Mouse (Mus musculus) natural killer cell, adult 2 months (primary cell): ENCODE data around the gene Zbtb25.

ENCODE experiments used
- DNase-seq, 2 experiments: peaks; one replicate each; pipeline ENCODE4 v3.0.0; 2022; ENCODE audit warnings: low spot score in 2 of 2

Gene Zbtb25

DNA sequence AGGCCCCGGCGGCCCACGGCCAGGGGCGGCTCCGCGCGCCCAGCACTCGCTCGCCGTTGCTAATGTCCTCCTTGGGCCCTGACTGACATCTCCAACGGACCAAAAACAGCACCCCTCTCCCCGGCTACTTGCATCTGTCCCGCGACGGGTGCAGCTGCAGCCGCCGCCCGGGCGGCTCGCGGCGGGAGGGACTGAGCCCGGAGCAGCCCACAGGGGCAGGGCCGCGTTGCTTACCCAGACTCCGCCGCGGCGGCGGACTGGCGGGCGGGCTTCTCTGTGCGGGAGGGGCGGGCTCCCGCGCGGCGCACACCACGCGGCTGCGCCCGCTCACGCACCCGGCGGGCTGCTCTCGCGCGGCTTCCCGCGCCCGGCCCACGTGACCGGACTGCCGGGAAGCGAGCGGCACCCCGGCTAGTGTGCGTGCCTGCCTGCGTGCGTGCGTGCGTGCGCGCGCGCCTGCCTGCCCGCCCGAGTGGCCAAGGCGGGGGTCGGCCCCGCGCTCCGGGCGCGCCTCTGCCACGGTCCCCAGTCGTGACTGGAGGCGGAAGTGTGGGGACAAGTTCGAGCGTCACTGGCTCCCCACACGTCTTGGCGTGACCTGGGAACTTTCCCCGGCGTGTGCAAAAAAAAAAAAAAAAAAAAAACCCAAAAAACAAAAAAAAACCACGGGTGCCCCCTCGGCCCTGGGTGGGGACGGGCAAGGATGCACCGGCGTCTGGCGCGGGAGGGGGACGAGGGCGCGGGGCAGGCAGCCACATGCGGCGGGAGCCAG is at the start of gene Zbtb25:
TSS of gene Zbtb25 (minus strand) at position 397 of the 772 bp plus-strand sequence.
- DNase-seq = peak; percentile 87 to 90

DNA sequence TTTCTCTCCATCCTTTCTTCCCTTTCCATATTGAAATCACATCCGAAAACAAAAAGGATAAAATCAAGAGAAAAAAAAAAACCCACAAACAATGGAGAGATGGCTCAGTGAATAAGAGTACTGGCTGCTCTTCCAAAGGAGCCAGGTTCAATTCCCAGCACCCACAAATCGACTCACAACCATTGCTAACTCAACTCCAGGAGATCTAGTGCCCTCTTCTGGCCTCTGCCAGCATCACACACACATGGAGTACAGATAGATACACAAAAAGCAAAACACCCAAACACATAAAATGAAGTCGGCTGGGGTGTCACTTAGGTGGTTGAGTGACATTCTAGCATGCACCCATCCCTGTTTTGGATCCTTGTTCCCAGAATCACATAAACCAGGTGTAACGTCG is 48.9 kb upstream of the Zbtb25 start:
- DNase-seq = no peak

DNA sequence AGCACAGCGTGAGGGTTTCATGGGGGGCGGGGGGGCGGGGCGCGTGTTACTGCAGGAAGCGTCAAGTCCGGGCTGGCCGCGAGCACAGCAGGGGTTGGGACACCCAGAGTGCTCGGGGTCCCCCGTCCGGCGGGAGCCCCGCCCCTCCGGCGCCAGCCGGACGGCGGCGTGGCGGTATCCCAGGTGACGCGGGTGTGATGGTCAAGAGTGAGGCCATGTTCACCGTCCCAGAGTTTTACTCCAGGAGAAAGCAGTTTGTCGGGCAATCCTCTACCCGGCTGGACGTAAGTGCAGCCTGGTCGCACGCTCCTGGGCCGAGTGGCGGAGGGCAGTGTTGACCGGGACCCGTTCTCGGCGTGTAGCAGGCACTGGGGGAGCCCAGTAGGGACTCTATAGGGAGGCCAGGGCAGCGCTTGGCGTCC is 48.0 kb upstream of the Zbtb25 start, which contains the start of gene Ppp1r36:
TSS of gene Ppp1r36 (plus strand) at position 106 of the 422 bp plus-strand sequence.
- DNase-seq = peak; percentile 3

DNA sequence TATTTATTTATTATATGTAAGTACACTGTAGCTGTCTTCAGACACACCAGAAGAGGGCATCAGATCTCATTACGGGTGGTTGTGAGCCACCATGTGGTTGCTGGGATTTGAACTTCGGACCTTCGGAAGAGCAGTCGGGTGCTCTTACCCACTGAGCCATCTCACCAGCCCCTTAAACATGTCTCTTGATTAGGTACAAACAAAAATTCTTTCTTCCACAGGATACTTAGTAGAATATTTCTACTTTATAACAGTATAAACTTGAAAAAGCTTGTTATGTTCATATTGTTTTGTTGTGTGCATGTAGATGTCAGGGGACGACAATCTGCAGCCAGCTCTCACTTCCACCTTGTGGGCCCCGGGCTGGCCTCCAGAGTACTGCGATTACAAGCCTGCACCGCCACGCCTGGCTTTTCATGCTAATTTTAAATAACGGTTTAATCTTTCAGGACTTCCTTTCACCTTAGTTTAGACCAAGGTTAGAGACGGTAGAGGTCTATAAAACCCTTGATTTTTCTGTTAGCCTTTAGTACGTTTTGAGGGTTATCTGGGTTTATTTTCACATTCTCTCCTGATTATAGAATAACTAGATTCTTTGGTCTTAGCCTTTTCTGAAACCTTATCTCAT is 46.1 kb upstream of the Zbtb25 start:
- DNase-seq = peak in 1 of 2 experiments; percentile 18

DNA sequence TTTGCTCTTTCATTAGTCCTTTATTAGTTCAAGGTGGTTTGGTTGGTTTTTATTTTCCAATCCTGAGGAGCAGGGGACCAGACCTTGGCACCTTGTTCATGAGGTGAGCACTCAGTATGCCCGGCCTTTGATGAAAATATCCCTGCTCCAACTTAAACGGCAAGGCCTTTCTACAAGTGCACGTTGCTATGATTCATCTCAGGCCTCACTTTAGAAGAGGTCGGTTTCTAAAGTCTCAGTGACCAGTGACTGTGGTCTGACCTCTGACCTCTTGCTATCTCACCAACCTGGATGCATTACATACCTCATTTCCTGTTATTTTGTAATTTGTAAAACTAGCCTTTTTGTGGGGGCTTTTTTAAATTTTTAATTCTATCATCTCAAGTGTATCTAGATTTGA is 39.8 kb upstream of the Zbtb25 start:
- no peak for DNase-seq

DNA sequence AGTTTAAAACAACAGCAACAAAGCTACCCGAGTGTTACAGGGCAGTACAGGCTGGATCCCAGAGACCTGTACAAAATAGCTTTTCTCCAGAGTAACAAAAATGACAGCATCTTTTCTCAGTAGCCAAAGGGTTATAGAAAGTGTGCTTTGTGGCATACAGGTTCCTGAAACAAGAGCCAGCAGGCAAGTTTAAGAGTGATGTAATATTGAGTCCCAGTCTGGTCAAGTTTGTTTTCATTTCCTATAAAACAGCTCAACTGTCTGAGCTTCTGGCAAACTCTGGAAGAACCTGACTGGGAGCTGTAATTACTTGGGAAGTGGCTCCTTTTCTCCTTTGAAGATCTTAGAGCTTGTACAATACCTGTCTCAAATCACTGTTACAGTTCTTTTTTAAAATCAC is 37.8 kb upstream of the Zbtb25 start:
- DNase-seq = no peak

DNA sequence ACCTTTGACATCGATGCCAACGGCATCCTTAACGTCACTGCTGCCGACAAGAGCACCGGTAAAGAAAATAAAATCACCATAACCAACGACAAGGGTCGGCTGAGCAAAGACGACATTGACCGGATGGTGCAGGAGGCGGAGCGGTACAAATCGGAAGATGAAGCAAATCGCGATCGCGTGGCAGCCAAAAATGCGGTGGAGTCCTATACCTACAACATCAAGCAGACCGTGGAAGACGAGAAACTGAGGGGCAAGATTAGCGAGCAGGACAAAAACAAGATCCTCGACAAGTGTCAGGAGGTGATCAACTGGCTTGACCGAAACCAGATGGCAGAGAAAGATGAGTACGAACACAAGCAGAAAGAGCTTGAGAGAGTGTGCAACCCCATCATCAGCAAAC is 36.6 kb upstream of the Zbtb25 start:
- peak; percentile 10 to 20 for DNase-seq

DNA sequence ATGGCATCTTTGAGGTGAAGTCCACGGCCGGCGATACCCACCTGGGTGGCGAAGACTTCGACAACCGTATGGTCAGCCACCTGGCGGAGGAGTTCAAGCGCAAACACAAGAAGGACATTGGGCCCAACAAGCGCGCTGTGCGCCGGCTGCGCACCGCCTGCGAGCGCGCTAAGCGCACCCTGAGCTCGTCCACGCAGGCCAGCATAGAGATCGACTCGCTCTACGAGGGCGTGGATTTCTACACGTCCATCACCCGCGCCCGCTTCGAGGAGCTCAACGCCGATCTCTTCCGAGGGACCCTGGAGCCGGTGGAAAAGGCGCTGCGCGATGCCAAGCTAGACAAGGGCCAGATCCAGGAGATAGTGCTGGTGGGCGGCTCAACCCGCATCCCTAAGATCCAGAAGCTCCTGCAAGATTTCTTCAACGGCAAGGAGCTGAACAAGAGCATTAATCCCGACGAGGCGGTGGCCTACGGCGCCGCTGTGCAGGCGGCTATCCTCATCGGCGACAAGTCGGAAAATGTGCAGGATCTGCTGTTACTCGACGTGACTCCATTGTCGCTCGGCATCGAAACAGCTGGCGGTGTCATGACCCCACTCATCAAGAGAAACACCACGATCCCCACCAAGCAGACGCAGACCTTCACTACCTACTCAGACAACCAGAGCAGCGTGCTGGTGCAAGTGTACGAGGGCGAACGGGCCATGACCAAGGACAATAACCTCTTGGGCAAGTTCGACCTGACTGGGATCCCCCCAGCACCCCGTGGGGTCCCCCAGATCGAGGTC is 36.0 kb upstream of the Zbtb25 start:
- peak; percentile 13 to 17 for DNase-seq

DNA sequence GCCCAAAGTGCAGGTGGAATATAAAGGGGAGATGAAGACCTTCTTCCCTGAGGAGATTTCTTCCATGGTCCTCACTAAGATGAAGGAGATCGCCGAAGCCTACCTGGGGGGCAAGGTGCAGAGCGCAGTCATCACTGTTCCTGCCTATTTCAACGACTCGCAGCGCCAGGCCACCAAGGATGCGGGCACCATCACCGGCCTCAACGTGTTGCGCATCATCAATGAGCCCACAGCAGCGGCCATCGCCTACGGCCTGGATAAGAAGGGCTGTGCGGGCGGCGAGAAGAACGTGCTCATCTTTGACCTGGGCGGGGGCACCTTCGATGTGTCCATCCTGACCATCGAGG is 35.4 kb upstream of the Zbtb25 start:
- DNase-seq = no peak

DNA sequence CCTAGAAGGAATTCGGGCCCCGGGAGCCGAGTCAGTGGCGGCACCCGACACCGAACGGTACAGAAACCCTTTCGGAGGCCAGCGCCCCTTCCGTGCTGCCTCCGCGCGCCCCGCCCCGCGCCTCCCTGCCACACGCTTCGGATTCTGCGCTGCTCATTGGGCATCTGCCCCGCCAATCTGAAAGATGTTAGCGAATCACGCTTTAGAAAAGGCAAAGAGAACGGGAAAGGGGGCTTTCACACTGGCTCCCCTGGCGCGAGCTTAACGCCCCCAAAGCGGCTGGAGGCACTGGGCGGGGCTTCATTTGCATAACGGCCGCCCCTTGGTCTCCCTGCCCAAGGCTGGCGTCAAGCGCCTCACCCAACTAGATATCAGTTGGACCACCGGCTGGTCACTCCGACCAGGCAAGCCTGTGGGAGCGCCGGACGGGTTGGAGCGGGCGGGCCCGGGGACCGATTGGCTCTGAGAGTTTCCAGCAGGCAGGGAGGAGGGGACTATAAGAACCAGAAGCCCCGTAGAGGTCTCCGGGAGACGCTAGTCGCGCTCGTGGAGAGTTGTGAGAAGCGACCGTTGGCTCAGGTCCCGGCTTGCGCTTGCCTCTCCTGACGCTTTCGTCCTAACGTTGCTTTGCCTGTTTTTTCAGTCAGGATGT is 34.6 kb upstream of the Zbtb25 start, which contains the start of gene Hspa2:
TSS of gene Hspa2 (plus strand) at position 291 of the 652 bp plus-strand sequence.
- DNase-seq = peak; percentile 98

DNA sequence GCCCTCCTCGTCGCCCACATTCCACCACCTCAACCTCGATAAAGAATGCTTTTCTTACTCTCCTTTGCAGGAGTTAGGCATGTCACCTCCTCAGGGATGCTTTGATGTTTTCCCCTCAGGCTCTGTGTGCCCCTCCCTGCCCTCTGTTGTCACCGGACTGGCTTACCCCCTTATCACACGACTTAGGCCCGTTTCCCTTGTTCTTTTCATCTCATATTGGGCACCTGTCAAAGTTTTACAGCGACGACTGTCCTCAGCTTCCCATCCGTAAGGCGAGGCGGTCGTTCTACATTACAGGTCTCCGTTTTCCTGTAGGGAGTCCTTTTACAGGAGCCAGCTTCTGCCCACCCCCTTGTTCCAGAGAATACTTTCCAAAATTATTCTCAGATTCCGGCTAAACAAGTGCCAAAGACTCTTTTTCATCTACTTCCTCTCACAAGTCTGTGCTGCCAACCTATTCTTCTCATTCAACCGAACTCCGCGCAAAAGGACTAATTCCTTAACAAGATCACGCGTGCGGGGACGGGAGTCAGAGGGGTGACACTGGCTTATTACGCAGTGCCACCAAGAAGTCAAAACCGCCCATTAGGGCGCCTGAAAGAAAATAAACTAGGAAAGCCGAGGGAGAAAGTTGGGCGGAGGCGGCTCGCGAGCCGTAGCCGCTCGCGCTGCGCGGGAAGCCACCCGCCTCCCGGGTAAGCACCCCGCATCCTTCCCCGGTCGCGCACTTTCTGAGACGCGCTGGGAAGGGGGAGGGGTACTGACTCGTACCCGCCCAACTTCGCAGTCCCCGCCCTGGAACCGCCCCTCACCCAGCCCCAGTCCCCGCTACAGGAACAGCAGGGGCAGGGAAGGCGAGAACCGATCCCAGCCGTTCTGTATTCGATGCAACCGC is 33.8 kb upstream of the Zbtb25 start:
- DNase-seq = no peak

DNA sequence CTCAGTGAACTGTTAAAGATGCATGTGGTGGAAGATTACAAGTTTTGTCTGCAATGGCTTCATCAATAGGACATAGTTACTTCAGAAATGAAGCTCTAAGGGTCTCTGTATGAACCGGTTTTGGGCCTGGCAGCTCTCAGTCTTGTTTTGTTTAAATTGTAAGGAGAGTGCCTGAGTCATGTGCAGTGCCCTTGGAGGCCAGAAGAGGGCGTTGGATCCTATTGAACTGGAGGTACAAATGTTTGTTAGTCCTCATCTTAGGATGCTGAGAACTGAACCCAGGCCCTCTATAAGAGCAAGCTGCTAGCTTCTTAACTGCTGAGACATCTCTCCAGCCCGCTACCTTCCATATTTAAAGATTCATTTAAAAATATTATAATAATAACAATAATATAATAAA is 32.3 kb upstream of the Zbtb25 start:
- DNase-seq = no peak

DNA sequence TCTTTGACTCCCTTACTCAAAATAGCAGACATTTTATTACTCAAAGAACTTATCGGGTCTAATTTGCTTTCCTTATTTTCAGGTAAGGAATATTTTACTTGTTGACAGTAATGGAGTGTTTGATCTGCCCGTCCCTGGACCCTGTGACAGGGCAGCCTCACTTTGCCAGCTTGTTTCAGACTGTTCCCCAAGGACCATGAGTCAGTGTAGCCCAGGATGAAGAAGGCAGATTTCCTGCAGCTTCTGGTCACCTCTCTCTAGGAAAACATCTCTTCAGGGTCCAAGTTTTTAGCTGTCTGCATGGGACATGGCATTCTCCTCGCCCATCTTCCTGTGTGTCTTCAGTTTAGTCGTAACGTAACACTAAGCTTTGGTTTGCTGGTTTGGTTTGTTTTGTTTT is 27.9 kb upstream of the Zbtb25 start:
- no peak for DNase-seq

DNA sequence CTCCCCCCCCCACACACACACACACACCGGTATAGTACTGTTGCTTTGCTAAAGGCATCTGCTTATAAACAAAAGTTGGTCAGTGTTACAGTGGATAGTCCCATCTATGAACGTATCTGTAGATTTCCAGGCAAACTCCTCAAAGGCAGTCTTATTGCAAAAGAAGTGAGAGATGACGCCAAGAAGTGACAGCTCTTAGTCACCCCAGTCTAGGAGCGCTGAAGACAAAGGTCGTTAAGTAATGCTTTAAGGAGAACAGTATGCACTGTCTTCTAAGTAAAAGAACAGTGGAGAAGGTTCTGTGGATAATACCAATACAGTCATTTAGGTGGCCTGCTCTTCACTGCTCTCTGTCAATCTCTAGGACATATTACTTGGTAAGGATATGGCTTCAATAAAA is 23.6 kb upstream of the Zbtb25 start:
- no peak for DNase-seq

DNA sequence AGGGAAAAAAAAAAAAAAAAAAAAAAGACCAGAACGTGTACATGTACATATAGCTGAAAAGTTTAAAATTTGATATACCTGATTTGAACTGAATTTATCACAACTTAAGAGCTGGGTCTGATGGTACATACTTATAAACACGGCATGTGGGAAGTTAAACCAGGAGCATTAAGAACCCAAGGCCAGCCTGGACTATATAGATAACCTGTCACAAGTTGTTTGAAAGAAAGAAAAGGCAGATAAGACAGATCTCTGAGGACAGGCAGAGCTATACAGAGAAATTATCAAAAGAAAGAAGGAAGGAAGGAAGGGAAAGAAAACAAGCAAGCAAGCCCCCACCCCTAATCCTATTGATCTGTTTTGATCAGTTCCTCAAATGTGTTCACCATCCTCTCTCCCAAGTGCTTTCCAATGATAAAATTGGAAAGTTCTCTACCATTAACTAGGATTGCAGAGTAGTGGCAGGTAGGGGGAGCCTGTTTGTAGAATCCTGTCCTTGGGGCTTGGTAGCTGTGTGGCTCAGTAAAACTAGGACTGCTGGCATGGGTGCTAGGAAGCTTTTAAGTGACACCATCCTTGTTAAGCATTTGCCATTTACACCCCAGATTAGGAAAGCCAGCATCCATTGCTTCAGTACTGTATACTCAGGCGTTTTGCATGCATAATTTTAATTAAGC is 22.3 kb upstream of the Zbtb25 start:
- no peak for DNase-seq

DNA sequence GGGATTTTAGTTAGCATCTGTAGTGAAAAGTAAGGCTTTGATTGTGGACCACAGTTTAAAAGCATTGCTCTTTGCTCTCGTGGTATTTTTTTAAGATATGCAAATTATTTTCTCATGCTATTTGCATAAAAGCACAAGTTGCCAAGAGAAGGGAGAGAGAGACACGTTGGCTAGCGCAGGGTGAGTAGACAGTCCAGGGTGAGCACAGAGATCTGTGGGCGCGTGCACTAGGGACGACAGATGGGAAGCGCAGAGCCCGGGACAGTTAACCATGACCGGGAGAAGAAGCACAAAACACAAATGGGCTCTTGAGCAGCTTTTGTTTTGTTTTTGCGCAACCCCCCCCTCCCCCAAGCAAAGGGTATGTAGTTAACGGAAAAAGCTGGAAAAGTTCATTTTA is 19.4 kb upstream of the Zbtb25 start:
- DNase-seq = no peak

DNA sequence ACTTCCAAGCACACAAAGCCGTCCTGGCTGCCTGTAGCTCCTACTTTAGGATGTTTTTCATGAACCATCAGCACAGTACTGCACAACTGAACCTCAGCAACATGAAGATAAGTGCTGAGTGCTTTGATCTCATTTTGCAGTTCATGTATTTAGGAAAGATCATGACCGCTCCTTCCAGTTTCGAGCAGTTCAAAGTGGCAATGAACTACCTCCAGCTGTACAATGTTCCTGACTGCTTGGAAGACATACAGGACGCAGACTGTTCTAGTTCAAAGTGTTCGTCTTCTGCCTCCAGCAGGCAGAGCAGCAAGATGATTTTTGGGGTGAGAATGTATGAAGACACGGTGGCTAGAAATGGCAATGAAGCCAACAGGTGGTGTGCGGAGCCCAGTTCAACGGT is 15.9 kb upstream of the Zbtb25 start:
- DNase-seq = no peak

DNA sequence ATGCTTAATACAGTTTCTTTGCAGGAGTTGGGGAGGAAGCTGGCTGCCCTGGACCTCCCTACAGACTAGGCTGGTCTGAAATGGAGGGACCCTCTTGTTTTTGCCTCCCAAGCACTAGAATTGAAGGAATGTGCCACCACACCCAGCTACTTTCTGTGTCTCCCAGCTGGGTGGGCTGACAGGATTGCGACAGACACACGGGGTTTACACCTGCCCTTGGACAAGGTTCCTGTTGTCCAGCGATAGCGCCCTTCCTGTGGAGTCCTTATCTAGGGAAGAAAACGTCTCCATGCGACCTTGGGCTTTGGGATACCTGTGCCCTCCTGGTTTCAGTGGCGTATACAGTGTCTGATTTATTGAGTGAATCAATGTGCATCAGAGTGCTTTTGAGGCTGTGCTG is 10.7 kb upstream of the Zbtb25 start:
- DNase-seq = no peak

DNA sequence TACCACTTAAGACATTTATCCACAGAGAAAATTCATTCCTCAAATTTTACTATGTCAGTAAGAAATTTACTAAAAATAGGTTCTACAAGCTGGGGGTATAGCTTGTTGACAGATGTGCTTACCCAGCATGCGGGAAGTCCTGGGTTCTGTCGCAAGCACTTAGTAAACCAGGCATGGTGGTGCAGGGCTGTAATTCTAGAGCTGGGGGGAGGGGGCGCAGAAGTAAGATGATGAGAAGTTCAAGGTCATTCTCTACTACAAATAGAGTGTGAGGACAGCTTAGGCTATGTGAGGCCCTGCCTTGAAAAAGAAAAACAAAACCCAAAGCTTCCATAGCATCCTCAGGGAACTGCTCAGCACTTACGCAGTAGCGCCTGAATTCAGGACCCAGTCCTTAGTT is 9.2 kb upstream of the Zbtb25 start:
- DNase-seq = no peak

DNA sequence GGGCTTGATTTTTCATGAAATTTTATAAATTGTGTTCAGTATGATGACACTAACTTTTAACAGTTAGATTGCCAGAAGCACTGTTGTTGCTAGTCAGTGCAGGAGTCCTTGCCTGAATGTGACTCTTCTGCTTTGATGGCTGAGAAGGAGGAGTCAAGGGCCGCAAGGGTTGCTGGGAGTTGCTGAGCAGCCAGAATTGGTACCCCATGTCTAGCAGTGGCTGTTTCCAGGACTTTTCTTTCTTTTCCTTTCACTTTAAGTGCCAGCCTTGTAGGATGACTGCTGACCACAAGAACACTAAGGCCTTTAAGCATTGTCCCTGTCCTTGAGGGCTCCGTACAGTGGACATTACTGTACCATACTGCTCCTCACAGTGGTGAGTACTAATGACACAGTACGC is 8.3 kb upstream of the Zbtb25 start:
- no peak for DNase-seq
